Mouse (Mus musculus) heart, postnatal 0 days (tissue): Measurements from ENCODE around the gene A830031A19Rik.

Experiments
- CTCF ChIP-seq: IDR thresholded peaks from 2 replicates; pipeline ENCODE4 v1.5.1; 2016; ENCODE audit warnings: antibody characterized with exemption, control low read depth, low read depth
- EP300 ChIP-seq: IDR thresholded peaks from 2 replicates; pipeline ENCODE4 v1.6.1; 2016; ENCODE audit warnings: antibody characterized with exemption, low read depth

DNA sequence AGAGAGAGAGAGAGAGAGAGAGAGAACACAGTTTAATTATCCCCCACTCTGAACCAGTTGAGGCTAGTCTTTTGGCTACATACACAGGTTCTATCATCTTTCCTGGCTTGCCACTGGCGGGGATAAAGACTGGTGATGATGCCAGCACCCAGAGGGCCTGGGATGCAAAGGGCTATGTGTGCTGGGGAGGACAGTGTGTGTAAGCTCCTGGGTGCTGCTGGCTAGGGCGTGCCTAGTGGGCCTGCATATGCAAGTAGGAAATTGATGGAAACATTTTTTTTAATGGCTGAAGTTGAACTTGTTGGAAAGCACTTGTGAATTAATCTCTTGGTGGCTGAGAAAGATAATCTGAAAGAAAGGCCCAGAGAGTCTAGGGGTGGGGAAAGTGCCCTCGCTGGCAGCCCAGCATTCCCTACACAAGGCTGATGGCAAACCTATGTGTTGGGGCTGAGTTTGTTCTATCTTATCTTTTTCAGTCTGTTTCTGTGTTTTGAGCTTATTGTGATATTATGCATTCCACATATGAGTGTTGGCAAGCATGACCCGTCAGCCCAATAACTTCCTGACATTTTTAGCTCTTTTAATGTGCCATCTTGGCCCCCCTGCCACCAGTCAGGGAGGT lies 25.7 kb upstream of the A830031A19Rik start:
- TF ChIP-seq CTCF (no peak), EP300 (no peak)
